Mouse (Mus musculus) kidney, postnatal 4 days (tissue): ENCODE results near the gene Tet1.
"Not testable (repeated sequence)": the region's sequence is repeated elsewhere in the genome, so short reads cannot be mapped to it uniquely, and the experiment has no call there.

ENCODE experiments used
- DNase-seq, 2 experiments: peaks; one replicate each; pipeline ENCODE4 v3.0.0; 2021; ENCODE audit warnings: mixed read lengths in 2 of 2

Tet1 gene

DNA sequence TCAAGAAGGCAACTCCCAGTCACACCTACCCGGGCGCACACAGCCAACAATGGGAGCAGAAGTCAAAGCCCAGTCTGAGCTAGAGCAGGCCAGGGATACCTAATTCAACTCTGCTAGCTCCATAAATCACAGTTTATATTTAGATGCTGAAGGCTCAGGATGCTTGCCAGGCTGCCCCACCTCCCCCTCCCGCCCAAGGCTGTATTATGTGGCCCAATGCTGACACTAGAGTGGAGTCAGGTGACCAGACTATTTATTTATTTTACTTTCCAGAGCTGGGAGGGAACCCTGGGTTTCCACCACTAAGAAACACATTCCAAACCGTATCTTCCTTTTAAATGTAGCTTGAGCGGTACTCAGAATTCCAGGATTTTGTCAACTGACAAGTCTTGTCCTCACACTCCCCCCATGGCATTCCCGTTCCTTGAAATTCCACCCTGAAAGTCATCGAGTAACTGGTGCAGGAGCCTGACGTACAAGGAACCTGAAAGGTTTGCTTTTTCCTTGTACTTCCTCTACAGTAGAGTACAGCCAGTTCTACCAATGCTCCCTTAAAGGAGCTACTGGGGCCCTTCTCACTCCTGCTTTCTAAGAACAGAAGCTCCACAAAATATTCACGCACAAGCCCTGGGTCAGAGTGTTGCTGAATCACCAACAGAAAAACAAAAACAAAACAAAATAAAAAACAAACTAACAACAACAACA, 64.9 kb downstream of the Tet1 start:
- DNase-seq, result peak; percentile 72 to 81

DNA sequence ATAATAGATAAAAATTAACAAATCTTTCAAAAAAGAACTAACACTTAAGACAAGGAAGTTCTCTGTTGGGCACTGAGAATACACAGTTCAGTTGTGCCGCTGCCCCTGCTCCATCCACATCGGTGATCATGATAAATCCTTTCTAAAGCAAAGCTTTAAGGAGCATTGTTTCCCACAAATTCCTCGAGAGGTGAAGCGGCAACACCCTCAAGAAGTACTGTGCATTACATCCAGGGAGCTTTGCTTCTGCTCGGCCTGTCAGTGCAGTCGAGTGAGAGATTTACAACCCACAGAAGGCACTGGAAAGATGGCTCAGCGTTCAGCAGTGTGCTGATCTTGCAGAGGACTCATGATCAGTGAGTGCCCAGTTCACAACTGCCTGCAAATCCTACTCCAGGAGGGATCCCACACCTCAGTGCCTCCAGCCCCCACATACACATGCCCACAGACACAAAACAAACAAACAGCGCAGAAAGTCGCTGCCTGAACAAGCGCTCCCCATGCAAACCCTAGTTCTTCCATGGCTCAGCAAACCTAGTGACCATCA, 66.8 kb downstream of the Tet1 start:
- peak; percentile 12 to 37 for DNase-seq

DNA sequence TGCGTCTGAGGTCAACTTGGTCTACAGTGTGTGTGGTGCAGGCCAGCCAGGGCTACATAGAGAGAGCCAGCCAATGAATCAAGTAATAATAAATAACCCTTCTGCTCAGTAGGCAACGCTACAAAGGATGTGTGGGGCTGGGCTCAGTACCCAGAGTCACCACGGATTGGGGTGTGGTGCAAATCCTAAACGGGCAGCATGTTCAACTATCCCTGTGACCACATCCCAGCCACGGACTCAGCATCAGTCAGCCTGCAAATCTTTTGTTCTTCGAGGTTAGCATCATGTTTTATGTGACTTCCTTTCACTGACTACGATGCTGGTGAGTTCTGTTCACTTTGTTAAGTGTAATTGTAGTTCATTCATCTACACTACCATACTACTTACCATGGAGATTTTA, 68.1 kb downstream of the Tet1 start:
- DNase-seq, result no peak

DNA sequence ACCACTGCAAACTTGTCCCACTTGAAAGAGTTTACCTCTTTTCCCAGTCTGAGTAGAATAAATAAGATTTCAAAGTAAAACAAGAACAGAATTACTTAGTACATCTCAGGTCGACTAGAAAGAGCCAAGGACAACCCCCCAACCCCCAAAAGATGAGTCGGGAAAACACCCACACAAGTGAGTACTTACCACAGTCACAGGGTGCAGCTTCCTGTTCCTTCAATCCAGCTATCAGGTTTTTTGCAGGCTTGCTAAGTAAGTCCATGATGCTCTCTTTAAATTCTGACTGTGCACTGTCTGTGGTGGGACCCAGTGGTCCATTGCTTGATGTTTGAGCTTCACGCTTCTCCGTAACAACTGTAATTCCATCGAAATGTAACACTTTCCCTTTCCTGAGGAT, 70.8 kb downstream of the Tet1 start:
- no peak for DNase-seq

DNA sequence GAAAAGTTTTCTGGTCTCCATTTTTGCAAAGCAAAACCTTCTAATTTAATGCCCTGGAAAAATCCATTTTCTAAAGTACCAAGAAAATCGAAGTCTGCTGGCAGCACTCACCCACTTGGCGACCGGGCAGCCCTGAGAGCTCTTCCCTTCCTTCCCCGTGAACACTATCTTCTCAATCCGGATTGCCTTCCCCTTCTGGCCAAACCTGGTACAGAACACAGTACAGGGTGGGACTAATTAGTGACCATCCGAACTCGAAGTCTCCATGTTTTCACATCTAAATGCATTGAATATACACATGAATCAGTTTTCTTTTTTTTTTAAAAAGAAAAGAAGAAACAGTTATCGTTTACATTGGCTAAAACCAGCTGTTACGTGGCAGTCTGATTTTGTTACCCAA, 76.0 kb downstream of the Tet1 start:
- DNase-seq, result no peak

DNA sequence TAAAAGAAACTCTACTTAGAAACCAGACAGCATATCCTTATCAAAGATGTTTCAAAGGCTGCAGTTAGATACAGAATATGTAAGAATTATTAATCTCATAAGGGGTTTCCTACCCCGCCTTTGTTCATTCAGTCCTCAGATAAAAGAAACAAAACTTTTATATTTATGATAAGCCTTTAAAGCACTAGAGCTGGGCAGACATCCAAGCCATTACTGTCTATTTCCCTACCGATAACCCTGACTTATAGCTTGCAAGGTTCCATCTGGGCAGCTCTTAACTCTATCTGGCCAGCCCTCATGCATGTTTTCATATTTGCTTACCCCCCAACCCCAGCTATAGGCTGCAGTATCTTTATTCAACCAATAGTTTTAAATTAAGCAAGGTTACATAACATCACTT, 77.2 kb downstream of the Tet1 start:
- DNase-seq, result no peak

DNA sequence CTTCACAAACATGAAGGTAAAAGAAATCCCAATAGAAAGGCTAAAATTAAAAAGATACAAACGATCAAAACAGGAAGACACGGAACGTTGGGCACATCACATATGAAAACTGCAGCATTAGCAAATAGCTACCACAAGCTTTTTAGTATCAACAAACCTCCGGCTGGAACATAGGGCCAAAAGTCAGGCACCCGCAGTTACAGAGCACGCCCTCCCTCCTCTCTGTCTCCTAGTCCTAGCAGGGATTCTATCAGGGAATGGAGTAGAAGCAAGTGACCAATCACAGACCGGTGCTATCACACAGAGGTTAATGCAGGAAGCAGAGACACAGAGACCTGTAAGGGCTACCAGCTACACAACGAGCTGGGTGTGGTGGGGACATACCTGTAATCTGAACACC, 84.3 kb downstream of the Tet1 start:
- peak in 1 of 2 experiments; percentile 17 for DNase-seq

DNA sequence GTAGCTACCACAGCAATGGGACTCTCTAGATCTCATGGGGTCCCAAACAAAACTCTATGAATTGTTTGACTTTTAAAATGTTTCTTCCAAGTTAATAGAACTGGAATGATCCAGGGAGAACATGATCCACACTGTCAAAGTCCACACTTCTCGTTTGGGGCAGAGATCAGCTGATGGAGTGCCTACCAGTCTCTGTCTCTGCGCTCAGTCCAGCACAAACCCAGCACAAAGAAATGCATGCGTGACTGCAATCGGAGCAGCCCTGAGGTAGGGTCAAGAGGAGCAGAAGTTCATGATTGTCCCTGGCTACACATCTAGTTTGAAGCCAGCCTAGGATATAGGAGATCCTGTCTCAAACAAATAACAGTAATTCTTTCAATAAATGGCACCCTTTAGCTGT, 85.4 kb downstream of the Tet1 start:
- no peak for DNase-seq

DNA sequence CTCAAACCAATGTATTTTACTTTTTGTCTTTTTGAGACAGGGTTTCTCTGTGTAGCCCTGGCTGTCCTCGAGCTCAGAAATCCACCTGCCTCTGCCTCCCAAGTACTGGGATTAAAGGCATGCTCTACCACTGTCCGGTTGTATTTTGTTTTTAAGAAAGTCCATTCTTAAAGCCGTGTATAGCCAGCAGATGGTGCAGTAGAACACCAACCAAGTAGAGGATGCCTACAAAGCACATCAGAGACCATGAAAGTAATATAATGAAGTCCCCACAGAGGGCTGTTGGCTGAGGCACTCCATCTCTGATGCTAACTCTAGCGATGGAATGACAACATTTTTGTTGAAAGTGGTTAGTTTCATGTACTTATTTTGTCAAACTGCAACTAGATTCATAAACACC, 98.8 kb downstream of the Tet1 start:
- peak in 1 of 2 experiments; percentile 9 for DNase-seq

DNA sequence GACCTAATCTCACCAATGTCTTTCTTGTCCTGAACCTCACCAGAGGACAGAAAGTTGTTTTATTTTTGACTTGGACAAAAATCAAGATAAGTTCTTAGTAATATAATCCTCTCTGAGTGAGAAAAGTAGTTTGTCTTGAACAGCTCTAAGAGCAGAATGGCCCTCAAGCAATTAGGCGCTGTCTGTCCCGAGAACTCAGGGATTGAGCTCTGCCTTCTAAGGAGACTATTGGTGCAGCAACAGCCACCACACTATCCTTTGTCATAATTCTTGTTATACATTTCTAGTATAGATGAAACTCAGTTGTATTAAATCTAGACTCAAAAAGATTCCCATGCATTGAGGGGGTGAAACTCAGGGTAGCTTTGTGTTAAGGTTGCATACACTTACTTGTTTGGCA, 100.0 kb downstream of the Tet1 start:
- no peak for DNase-seq

DNA sequence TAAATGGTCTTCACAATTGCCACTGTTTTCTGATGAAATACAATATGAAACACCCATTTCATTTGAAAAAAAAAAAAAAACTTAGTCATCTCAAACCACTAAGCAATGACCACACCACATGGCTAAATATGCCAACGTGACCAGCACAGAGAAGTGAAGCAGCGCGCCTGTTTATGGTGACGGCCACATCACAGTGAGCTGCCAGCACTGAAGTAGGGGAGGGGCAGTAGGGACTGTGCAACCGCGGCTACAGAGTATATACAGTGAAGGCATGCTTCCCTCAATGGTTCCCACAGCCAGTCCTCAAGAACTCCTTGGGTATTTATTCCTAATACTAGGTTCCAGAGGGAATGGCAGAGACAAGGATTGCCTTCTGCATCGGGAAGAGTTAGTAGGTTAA, 100.5 kb downstream of the Tet1 start:
- no peak for DNase-seq

DNA sequence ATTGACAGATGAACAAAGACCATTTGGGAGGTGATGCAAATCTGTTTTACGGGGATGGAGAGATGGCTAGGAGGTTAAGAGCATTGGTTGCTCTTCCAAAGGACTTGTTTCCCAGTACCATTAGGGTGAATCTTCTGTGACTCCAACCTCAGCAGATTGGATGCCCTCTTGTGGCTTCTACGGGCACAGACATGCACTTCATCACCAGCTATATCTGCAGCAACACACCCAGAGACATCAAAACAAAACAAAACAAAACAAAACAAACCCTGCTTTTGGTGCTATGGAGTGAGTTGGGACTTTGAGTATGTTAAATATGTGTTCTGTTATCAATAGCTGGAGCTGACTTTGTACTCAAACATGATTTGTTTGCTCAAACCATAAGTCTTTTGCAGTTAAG, 104.7 kb downstream of the Tet1 start:
- DNase-seq, result no peak

DNA sequence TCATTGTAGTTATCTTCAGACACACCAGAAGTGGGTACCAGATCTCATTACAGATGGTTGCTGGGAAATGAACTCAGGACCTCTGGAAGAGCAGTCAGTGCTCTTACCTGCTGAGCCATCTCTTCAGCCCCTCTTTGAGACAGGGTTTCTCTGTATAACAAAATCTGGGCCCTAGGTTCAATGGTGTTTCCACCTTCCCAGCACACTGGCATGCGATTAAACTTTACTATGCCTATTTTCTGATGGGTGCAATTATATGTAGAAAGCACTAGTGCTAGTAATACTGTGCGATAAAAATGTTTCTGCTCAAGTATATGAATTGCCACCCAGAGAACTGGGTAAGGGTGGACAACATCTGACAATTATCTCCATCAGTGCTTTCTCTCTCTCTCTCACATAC, 105.5 kb downstream of the Tet1 start:
- no peak for DNase-seq

DNA sequence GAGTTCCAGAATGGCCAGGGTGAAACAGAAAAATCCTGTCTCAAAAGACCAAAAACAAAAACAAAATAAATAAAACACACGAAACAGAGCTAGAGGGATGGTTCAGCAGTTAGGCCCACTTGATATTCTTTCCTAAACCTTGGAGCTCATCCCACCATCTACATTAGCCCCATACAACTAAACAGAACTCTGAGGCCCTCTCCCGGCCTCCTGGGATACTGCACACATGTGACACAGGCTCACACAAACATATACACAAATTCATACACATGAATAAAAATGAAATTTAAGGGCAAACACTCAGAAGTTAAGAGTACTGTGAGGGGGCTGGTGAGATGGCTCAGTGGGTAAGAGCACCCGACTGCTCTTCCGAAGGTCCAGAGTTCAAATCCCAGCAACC, 114.6 kb downstream of the Tet1 start:
- no peak for DNase-seq

DNA sequence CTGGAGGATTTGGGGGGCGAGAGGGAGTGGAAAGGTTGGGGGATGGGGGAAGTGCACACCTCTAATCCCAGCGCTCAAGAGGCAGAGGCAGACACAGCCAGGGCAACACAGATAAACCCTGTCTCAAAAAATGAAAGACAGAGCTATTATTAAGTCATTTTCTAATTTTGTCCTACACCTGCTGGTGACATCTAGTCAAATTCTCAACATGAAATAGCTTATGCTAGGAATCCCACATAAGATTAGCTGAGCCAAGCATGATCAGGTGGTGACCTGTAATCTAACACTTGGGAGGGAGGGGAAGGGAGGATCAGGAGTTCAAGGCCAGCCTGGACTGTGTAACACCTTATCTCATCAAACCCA, 115.7 kb downstream of the Tet1 start:
- no peak for DNase-seq

DNA sequence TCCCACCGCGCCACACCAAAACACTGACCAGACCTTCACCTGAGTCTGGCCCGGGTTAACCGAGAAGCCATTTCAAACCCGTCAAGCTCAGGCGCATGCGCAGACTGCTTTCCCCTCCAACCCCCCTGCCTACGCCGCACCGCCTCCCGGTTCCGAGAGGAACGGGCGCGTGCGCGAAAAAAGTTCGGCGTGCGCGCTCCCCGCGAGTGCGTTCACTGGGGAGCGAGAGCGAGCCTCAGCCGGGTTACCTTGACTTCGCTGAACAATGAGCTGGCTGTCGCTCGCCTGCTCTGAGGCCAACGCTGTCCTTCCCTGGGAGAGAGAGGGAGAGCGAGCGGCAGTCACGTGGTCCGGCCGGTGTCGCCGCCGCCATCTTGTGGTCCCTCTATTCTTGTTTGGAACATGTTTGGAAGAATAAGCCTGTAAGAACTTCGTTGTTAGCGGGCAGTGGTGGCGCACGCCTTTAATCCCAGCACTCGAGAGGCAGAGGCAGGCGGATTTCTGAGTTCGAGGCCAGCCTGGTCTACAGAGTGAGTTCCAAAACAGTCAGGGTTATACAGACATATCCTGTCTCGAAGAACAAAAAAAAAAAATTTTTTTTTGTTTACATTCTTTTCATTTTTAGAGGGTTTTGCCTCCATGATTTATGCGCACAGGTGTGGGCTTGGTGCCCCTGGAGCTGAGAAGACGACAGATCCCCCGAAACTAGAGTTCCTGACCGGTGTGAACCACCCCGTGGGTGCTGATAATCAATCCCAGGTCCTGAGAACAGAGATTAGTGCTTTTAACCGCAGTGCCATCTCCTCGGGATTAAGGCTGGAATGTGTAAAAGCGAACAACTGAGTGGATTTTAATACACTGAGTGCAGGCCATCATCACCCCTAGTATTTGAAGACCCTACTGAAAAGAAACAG, 116.4 kb downstream of the Tet1 start, which contains the start of gene Ccar1:
Ccar1 (minus strand) TSS at position 110 of the 914 bp plus-strand sequence.
- DNase-seq, result peak; percentile 99

DNA sequence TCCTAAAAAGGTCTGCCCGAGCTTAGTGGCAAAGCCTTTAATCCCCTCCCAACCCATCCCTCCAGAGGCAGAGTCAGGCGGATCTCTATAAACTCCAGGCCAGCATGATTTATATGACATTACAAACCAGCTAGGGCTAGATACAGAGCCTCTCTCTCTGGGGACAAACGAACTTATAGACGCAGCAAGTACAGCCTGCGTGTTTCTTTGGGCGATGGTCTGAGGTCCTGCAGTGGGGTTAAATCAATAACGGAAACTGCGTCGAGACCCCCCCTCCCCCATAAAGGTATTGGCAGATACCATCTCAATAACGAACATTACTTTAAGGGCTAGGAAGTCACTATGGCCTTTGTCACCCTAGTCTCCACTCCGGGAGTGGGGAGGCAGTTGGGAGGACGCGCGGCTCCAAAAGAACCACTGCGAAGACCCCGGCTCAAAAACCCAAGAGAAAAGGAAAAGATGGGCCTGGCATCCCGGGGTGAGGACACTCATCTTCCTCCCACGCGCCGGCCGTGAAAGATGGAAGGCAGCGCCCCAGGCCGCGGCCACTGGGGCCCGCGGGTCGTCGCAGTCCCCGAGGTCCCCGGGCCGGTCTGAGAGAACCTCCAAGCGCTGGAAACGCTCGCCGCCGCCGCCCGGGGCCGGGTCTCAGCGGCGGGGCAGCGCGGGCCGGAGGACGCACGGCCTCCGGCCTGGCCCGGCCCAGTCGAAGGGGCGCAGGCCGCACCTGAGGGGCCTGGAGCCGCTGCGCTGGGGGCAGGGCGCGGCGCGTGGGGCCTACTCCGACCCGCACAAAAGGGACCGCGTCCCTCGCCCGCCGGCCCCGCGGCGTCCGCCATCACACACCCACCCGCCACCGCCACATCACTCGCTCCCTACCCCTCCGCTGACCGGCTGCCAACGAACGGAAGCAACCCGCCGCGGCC, 117.3 kb downstream of the Tet1 start:
- DNase-seq, result no peak

DNA sequence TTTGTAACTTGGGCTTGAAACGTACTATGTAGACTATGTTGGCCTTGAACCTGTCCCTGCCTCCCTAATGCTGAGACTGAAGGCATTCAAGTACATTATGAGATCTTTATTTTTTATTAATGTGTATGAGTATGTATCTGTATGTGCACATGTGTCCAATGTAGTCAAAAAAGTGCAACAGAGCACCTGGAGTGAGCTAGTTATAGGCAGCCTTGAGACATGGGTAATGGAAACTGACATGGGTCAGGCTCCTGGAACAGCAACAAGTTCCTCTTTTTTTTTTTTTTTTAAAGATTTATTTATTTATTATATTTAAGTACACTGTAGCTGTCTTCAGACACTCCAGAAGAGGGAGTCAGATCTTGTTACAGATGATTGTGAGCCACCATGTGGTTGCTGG, 127.0 kb downstream of the Tet1 start:
- not testable (repeated sequence) for DNase-seq
